Mouse (Mus musculus): ENCODE data around the gene Olfr974.

GRCm38 (mm10) chr9:39909939-39910338 lies 27.4 kb upstream of the Olfr974 start:
- TF ChIP-seq POLR2A (IDR thresholded peaks at IDR 0.05; ENCODE audit: insufficient read length, low read depth) (no peak), CEBPB (IDR thresholded peaks at IDR 0.05; ENCODE audit: insufficient read depth, poor library complexity, severe bottlenecking) (no peak), MAX (IDR thresholded peaks at IDR 0.05; ENCODE audit: low read depth) (no peak), POLR2AphosphoS2 (IDR thresholded peaks at IDR 0.05; ENCODE audit: insufficient read length, low read depth) (no peak), TCF12 (IDR thresholded peaks at IDR 0.05; ENCODE audit: insufficient read depth, poor library complexity, severe bottlenecking) (no peak), USF1 (IDR thresholded peaks at IDR 0.05; ENCODE audit: low read depth) (no peak), MYOD1 (IDR thresholded peaks at IDR 0.05; ENCODE audit: control insufficient read depth in 1 of 3, insufficient read length in 2 of 3, low read depth in 2 of 3) (no peak), TCF3 (IDR thresholded peaks at IDR 0.05; ENCODE audit: insufficient read length, low read depth) (no peak), E2F4 (IDR thresholded peaks at IDR 0.05; ENCODE audit: insufficient read depth) (no peak), REST (IDR thresholded peaks at IDR 0.05; ENCODE audit: insufficient read depth, insufficient read length) (no peak)
